Mouse (Mus musculus) c-Kit-positive CD71-positive TER-119-negative erythroid progenitor cells, embryonic 14.5 days (primary cell): ENCODE measurements at regions not wholly inside any gene's neighbourhood (a gene's known extent, or its start where the extent isn't known, plus 50 kb on each side); places are given as distances from the start of the nearest gene placed in this dataset.

Experiments
- DNase-seq: peaks from one replicate; pipeline ENCODE4 v3.0.0-alpha.2; 2013; ENCODE audit warnings: low read depth

GRCm38 (mm10) chr17:15311822-15312221 is 64.8 kb downstream of the Dll1 start:
- DNase-seq, result no peak

GRCm38 (mm10) chr17:15310465-15310864 is 66.2 kb downstream of the Dll1 start:
- no peak for DNase-seq

- DNase-seq, result no peak
Observed at GRCm38 (mm10) chr17:15302110-15302509, 74.6 kb downstream of the Dll1 start.

- DNase-seq, result no peak
Observed at GRCm38 (mm10) chr17:15299743-15300371, 76.8 kb downstream of the Dll1 start.

GRCm38 (mm10) chr17:15294165-15294585 is 82.5 kb downstream of the Dll1 start:
- DNase-seq, result no peak

- DNase-seq, result no peak
Observed at GRCm38 (mm10) chr17:15292490-15293070, 84.1 kb downstream of the Dll1 start.

- DNase-seq, result no peak
Observed at GRCm38 (mm10) chr17:15291626-15292025, 85.0 kb downstream of the Dll1 start.

GRCm38 (mm10) chr17:15290326-15290725 is 86.3 kb downstream of the Dll1 start:
- no peak for DNase-seq

- no peak for DNase-seq
Observed at GRCm38 (mm10) chr17:15289062-15289461, 87.6 kb downstream of the Dll1 start.

GRCm38 (mm10) chr17:15288640-15289039 is 88.0 kb downstream of the Dll1 start:
- DNase-seq, result no peak

GRCm38 (mm10) chr17:15286596-15286995 is 90.1 kb downstream of the Dll1 start:
- DNase-seq, result no peak

GRCm38 (mm10) chr17:15285399-15286043 is 91.2 kb downstream of the Dll1 start:
- no peak for DNase-seq

- DNase-seq, result no peak
Observed at GRCm38 (mm10) chr17:15269905-15270304, 106.8 kb downstream of the Dll1 start.

- no peak for DNase-seq
Observed at GRCm38 (mm10) chr17:15269056-15269612, 107.5 kb downstream of the Dll1 start.

GRCm38 (mm10) chr17:15267721-15268120 is 109.0 kb downstream of the Dll1 start:
- DNase-seq, result no peak

GRCm38 (mm10) chr17:15259427-15260101 is 117.1 kb downstream of the Dll1 start:
- DNase-seq, result no peak

GRCm38 (mm10) chr17:15255874-15256273 is 120.8 kb downstream of the Dll1 start:
- DNase-seq, result no peak

GRCm38 (mm10) chr17:15253785-15254184 is 122.9 kb downstream of the Dll1 start:
- DNase-seq, result no peak

- DNase-seq, result no peak
Observed at GRCm38 (mm10) chr17:15253271-15253670, 123.4 kb downstream of the Dll1 start.

GRCm38 (mm10) chr17:15252187-15252586 is 124.5 kb downstream of the Dll1 start:
- no peak for DNase-seq

- no peak for DNase-seq
Observed at GRCm38 (mm10) chr17:15251641-15252040, 125.0 kb downstream of the Dll1 start.

- no peak for DNase-seq
Observed at GRCm38 (mm10) chr17:15248417-15248791, 128.3 kb downstream of the Dll1 start.
